Mouse (Mus musculus) olfactory bulb, adult 2 months (tissue): ENCODE results near the gene Gm20532. TPM values are rescaled to one million over a fixed set of nuclear protein-coding genes. Genes with fewer than 3 reads are reported as not detected.
A peak's percentile ranks its signal among the peaks of the same experiment; 100 is the strongest.

ENCODE experiments used
- H3K27ac ChIP-seq: fragments of 200-500 bp; 2 replicates; pipeline ENCODE4 v1.5.1; 2012; ENCODE audit warnings: low read depth, low read length; ENCODE audit not compliant: insufficient read depth
- H3K4me1 ChIP-seq: fragments of 200-500 bp; 2 replicates; pipeline ENCODE4 v1.6.1; 2012; ENCODE audit warnings: low read length; ENCODE audit not compliant: control insufficient read depth, insufficient read depth
- H3K4me3 ChIP-seq: fragments of 200-500 bp; 2 replicates; pipeline ENCODE4 v1.5.1; 2012; ENCODE audit warnings: mild to moderate bottlenecking, low read depth, low read length, moderate library complexity; ENCODE audit not compliant: insufficient read depth
- CTCF ChIP-seq: fragments of 200-500 bp; IDR thresholded peaks from 2 replicates; pipeline ENCODE4 v1.5.1; 2012; ENCODE audit warnings: low read depth, mild to moderate bottlenecking, low read length, moderate library complexity; ENCODE audit not compliant: insufficient read depth
- POLR2A ChIP-seq: fragments of 200-500 bp; IDR thresholded peaks from 2 replicates; pipeline ENCODE4 v1.6.1; 2012; ENCODE audit warnings: mild to moderate bottlenecking, low read depth, low read length, moderate library complexity; ENCODE audit not compliant: insufficient read depth
- WGBS: fragments of 180-500 bp; shearing (Covaris S2); methylation state at CpG from one replicate; pipeline ENCODE4 v1.1.7; 2018; 5-methylcytosine and 5-hydroxymethylcytosine counted together
- polyA plus RNA-seq: library from polyadenylated mRNA; stranded (reverse); fragments of >200 nt; gene quantifications from 2 replicates; pipeline ENCODE4 v1.2.4, GENCODE M21; 2012; ENCODE audit warnings: low replicate concordance; ENCODE audit not compliant: missing spikeins, insufficient read depth, insufficient read length

Gene Gm20532
- polyA plus RNA-seq, 1 experiment = not detected

GRCm38 (mm10) chr2:26595725-26596435, 9.4 kb downstream of the Gm20532 start:
- no peak overlapping the region for H3K27ac ChIP-seq
- WGBS = 88% methylated on average over 11 of the region's 11 CpGs
- TF ChIP-seq CTCF = no peak
- TF ChIP-seq POLR2A = no peak
- peaks cover 5% of the 10 kb centered on the region for H3K4me1 ChIP-seq
- no peak overlapping the region for H3K4me3 ChIP-seq

- Histone ChIP-seq H3K4me3 (no peak overlapping the region), H3K27ac (no peak overlapping the region), H3K4me1 (peaks cover 5% of the 10 kb centered on the region)
- 96% methylated on average over 3 of the region's 3 CpGs for WGBS
- TF ChIP-seq POLR2A (no peak), CTCF (no peak)
These were observed 10.5 kb downstream of the Gm20532 start for GRCm38 (mm10) chr2:26596898-26597297.

- no peak overlapping the region for H3K4me3 ChIP-seq
- H3K27ac ChIP-seq = no peak overlapping the region
- 93% methylated on average over 2 of the region's 2 CpGs for WGBS
- peaks cover 5% of the 10 kb centered on the region for H3K4me1 ChIP-seq
- TF ChIP-seq CTCF = no peak
- TF ChIP-seq POLR2A = no peak
These were observed 11.4 kb downstream of the Gm20532 start for GRCm38 (mm10) chr2:26597810-26598209.

GRCm38 (mm10) chr2:26598462-26598861, 12.0 kb downstream of the Gm20532 start:
- TF ChIP-seq POLR2A (no peak), CTCF (no peak)
- H3K4me1 ChIP-seq = peaks cover 7% of the 10 kb centered on the region
- WGBS = 88% methylated on average over 3 of the region's 3 CpGs

GRCm38 (mm10) chr2:26599965-26600364, 13.5 kb downstream of the Gm20532 start:
- 91% methylated on average over 4 of the region's 4 CpGs for WGBS
- Histone ChIP-seq H3K27ac (no peak overlapping the region), H3K4me1 (peaks cover 12% of the 10 kb centered on the region), H3K4me3 (no peak overlapping the region)
- TF ChIP-seq CTCF = no peak
- no peak for TF ChIP-seq POLR2A

More at GRCm38 (mm10) chr2:26598462-26598861, 12.0 kb downstream of the Gm20532 start:
- no peak overlapping the region for H3K4me3 ChIP-seq
- H3K27ac ChIP-seq = no peak overlapping the region

GRCm38 (mm10) chr2:26600664-26601063, 14.2 kb downstream of the Gm20532 start:
- Histone ChIP-seq H3K4me3 (no peak overlapping the region), H3K27ac (no peak overlapping the region), H3K4me1 (peaks cover 12% of the 10 kb centered on the region)
- no peak for TF ChIP-seq CTCF
- no peak for TF ChIP-seq POLR2A
- 99% methylated on average over 2 of the region's 2 CpGs for WGBS

GRCm38 (mm10) chr2:26601595-26601994, 15.2 kb downstream of the Gm20532 start:
- Histone ChIP-seq H3K27ac (no peak overlapping the region), H3K4me1 (peaks cover 12% of the 10 kb centered on the region), H3K4me3 (no peak overlapping the region)
- TF ChIP-seq POLR2A (no peak), CTCF (no peak)
- 82% methylated on average over 1 of the region's 1 CpGs for WGBS

GRCm38 (mm10) chr2:26602631-26603030, 16.2 kb downstream of the Gm20532 start:
- TF ChIP-seq POLR2A (no peak), CTCF (no peak)
- WGBS = 93% methylated on average over 5 of the region's 5 CpGs
- Histone ChIP-seq H3K4me3 (no peak overlapping the region), H3K4me1 (peaks cover 12% of the 10 kb centered on the region), H3K27ac (no peak overlapping the region)

- Histone ChIP-seq H3K27ac (no peak overlapping the region), H3K4me3 (peak overlapping the region; percentile 51; the same call in 1 of the 2 replicates), H3K4me1 (peaks cover 12% of the 10 kb centered on the region)
- WGBS = 41% methylated on average over 6 of the region's 6 CpGs
- no peak for TF ChIP-seq CTCF
- no peak for TF ChIP-seq POLR2A
These were observed 16.7 kb downstream of the Gm20532 start for GRCm38 (mm10) chr2:26603159-26603558.
